Mouse (Mus musculus) midbrain, postnatal 0 days (tissue): ENCODE measurements at regions not wholly inside any gene's neighbourhood (a gene's known extent, or its start where the extent isn't known, plus 50 kb on each side); places are given as distances from the start of the nearest gene placed in this dataset.
"Not testable (repeated sequence)": the region's sequence is repeated elsewhere in the genome, so short reads cannot be mapped to it uniquely, and the experiment has no call there.

Experiments used
- ATAC-seq: fragments of 200-750 bp; cut with Nextera tagmentation; 2 replicates; pipeline ENCODE4 v1.8.0; 2017; ENCODE audit warnings: moderate number of reproducible peaks, mild to moderate bottlenecking, moderate TSS enrichment, moderate library complexity; ENCODE audit not compliant: low FRiP score
- DNase-seq: peaks from one replicate; pipeline ENCODE4 v3.0.0-alpha.2; 2015; ENCODE audit warnings: low spot score
- H3K27ac ChIP-seq: fragments of 300-500 bp; sonication (generic); 2 replicates; pipeline ENCODE4 v1.5.1; 2014; ENCODE audit warnings: low read depth, mild to moderate bottlenecking, low read length, mixed read lengths
- H3K27me3 ChIP-seq: fragments of 300-500 bp; sonication (generic); 2 replicates; pipeline ENCODE4 v1.6.1; 2014; ENCODE audit warnings: low read length, control low read depth, mixed read lengths; ENCODE audit not compliant: insufficient read depth
- H3K36me3 ChIP-seq: fragments of 300-500 bp; sonication (generic); 2 replicates; pipeline ENCODE4 v1.6.1; 2014; ENCODE audit warnings: low read length, control low read depth, mixed read lengths; ENCODE audit not compliant: insufficient read depth
- H3K4me1 ChIP-seq: fragments of 300-500 bp; sonication (generic); 2 replicates; pipeline ENCODE4 v1.6.1; 2014; ENCODE audit warnings: mild to moderate bottlenecking, control low read depth, antibody characterized with exemption, low read length, mixed read lengths; ENCODE audit not compliant: insufficient read depth
- H3K4me2 ChIP-seq: fragments of 300-500 bp; sonication (generic); 2 replicates; pipeline ENCODE4 v1.6.1; 2014; ENCODE audit warnings: low read depth, mild to moderate bottlenecking, low read length, mixed read lengths; ENCODE audit not compliant: poor library complexity, severe bottlenecking
- H3K4me3 ChIP-seq: fragments of 300-500 bp; sonication (generic); 2 replicates; pipeline ENCODE4 v1.5.1; 2014; ENCODE audit warnings: low read depth, mild to moderate bottlenecking, low read length, moderate library complexity
- H3K9ac ChIP-seq: fragments of 300-500 bp; sonication (generic); replicated peaks from 2 replicates; pipeline ENCODE4 v1.6.1; 2014; ENCODE audit warnings: mild to moderate bottlenecking, low read length, moderate library complexity, mixed read lengths; ENCODE audit not compliant: poor library complexity, severe bottlenecking
- H3K9me3 ChIP-seq: fragments of 300-500 bp; sonication (generic); 2 replicates; pipeline ENCODE4 v1.6.1; 2016; ENCODE audit warnings: low read length, control low read depth
- CTCF ChIP-seq: IDR thresholded peaks from 2 replicates; pipeline ENCODE4 v1.5.1; 2016; ENCODE audit warnings: antibody characterized with exemption, mild to moderate bottlenecking
- WGBS: fragments of 180-500 bp; shearing (Covaris S2); extraction: QIAGEN DNeasy Blood & Tissue Kit; methylation state at CpG from one replicate; pipeline ENCODE4 v1.1.7; 2014; 5-methylcytosine and 5-hydroxymethylcytosine counted together

DNA sequence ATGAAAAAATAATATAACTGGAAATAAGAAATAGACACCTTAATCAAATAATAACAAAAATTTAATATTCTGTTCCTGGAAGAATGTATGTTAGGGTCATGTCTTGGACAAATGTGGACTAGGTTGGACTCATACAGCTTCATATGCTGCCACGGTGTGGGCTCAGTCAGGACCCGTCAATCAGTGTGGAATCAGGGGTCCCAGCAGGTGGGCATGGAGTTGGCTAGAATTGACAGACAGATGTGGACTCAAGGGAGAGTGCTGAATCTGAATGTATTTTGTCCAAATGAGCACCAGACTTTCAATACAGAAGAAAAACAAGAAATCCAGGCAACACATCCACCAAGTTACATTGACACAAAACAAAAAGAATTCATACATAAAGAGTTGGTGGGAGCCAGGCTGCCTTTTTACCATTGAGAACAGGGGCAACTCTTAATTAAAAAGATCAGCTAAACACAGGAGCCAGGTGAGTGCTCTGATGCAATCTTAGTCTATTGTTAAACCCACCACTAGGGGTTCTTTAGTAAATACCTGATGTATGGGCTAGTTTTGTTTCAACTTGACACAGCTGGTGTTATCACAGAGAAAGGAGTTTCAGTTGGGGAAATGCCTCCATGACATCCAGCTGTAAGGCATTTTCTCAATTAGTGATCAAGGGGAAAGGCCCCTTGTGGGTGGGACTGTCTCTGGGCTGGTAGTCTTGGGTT is 1035.4 kb upstream of the Cntn5 start:
- WGBS = 45% methylated on average over 2 of the region's 2 CpGs
- ATAC-seq (no peak), DNase-seq (no peak)
- Histone ChIP-seq H3K4me1 (no peaks in the 10 kb centered on the region), H3K27me3 (no peaks in the 10 kb centered on the region), H3K4me2 (no peak overlapping the region), H3K27ac (no peak overlapping the region), H3K9me3 (no peaks in the 10 kb centered on the region), H3K9ac (no peak overlapping the region), H3K36me3 (no peaks in the 10 kb centered on the region), H3K4me3 (no peak overlapping the region)
- TF ChIP-seq CTCF = no peak

DNA sequence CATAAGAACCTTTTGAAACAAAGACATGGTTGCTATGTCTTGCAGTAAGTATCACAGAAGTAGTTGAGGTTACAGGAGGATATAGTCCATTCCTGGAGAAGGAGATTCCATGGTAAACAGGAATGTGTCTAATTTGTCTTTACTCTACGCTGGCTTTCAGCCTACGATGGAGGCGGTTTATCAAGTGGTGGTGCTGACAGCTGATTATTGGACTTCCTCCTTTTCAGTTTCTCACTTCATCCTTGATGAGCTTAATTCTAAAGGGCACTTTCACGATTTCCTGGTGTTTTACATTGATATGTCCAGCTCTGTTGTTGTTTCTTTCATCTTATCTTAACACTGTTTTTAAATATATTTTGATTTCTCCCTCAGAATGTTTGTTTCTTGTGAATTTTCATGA is 1020.9 kb upstream of the Cntn5 start:
- Histone ChIP-seq H3K4me2 (no peak overlapping the region), H3K4me1 (no peaks in the 10 kb centered on the region), H3K9ac (no peak overlapping the region), H3K4me3 (no peak overlapping the region), H3K27me3 (no peaks in the 10 kb centered on the region), H3K9me3 (no peaks in the 10 kb centered on the region), H3K27ac (no peak overlapping the region), H3K36me3 (no peaks in the 10 kb centered on the region)
- ATAC-seq = no peak
- 87% methylated on average over 4 of the region's 4 CpGs for WGBS
- TF ChIP-seq CTCF = no peak
- DNase-seq = no peak

DNA sequence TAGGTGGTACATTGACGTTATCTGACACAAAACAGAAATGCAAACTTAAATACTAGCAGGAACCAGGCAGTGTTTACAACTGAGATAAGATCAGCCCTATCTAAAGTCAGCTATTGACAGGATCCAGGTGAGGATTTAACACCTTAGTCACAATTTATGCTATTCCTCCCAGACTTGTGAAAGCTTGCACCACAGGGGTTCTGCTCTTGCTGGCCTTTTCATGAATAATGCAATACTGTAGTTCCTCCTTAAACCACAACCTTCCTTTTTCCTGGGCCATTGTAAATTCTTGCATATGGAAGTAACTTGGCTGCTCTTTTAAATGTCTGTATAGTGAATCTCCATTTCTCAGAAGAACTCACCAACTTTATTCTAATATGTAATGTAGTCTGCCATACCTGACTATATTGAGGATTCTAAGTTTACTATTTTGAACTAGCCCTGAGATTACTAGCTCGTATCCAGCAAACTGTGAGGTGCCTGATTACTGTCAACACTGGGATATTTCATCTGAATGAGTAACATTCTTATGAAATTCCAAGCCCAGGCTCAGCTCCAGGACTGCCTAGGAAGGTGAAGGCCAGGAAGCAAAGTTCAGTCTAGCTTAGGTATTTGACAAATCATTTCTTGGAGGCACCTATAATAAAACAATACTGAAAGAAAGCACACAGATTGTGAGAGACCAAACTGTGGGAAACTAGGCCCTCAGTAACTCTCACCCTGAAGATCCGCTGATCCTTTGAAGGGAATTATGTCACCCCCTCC is 1019.2 kb upstream of the Cntn5 start:
- not testable (repeated sequence) for H3K27ac ChIP-seq, H3K36me3 ChIP-seq, H3K4me2 ChIP-seq, ATAC-seq, DNase-seq, H3K9me3 ChIP-seq, H3K4me3 ChIP-seq, H3K9ac ChIP-seq, H3K4me1 ChIP-seq, H3K27me3 ChIP-seq
- WGBS = 90% methylated on average over 3 of the region's 3 CpGs

DNA sequence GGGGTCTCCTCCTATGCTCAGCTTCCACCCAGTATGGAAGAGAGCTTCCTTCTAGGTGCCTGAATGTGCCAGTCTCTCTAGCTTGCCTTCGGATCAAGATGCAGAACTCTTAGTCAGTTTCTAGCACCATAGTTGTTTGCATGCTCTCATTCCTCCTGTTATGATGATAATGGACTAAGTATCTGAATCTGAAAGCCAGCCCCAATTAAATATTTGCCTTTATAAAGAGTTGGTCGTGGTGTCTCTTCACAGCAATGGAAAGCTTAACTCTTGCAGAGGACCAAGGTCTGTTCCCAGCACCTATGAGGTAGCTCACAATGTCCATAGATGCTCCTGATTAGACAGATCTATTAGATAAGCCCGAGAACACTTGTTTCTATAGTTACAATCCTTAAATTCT is 1015.7 kb upstream of the Cntn5 start:
- ATAC-seq = no peak
- H3K36me3 ChIP-seq = no peaks in the 10 kb centered on the region
- WGBS = 68% methylated on average over 3 of the region's 3 CpGs
- TF ChIP-seq CTCF = no peak
- H3K4me2 ChIP-seq = no peak overlapping the region
- no peaks in the 10 kb centered on the region for H3K27me3 ChIP-seq
- H3K9ac ChIP-seq = no peak overlapping the region
- H3K4me1 ChIP-seq = no peaks in the 10 kb centered on the region
- H3K27ac ChIP-seq = no peak overlapping the region
- no peaks in the 10 kb centered on the region for H3K9me3 ChIP-seq
- H3K4me3 ChIP-seq = no peak overlapping the region
- no peak for DNase-seq

DNA sequence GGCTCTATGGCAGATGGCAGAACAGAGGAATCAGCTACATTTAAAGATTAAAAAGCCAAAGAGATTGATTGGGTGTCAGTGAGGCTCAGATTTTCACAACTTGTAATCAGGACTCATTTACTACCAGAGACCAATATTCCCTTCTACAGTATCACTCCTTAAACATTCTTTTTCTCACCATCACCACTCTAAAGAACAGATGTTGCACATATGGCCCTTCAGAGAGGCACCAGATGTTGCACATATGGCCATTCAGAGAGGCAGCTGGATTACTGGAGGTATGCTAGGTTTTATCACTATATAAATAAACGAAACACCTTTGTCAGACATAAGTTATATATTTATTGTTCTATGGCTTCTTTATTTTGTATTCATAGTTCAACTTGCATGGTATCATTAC is 993.7 kb upstream of the Cntn5 start:
- Histone ChIP-seq H3K36me3 (no peaks in the 10 kb centered on the region), H3K4me3 (no peak overlapping the region)
- 78% methylated on average over 1 of the region's 1 CpGs for WGBS

DNA sequence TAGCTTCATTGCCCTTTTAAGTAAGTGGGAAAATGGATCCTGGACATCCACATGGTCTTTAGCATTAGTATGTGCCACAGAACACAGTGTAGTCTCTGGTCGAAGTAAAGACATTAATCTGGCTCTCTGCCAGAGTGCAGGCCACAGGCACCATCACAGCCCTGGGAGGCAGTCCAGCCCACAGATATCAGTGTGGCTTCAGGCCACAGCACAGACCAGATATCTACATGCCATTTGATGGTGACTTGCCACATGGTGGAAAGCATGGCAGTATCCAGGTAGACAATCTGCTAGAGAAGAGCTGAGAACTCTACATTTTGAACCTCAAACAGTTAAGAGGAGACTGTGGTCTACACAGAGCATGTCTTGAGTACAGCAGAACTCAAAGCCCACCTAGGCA is 981.2 kb upstream of the Cntn5 start:
- Histone ChIP-seq H3K4me3 (no peak overlapping the region), H3K4me1 (no peaks in the 10 kb centered on the region), H3K27ac (no peak overlapping the region), H3K4me2 (no peak overlapping the region), H3K27me3 (no peaks in the 10 kb centered on the region), H3K9ac (no peak overlapping the region), H3K9me3 (no peaks in the 10 kb centered on the region), H3K36me3 (no peaks in the 10 kb centered on the region)
- no peak for TF ChIP-seq CTCF
- 75% methylated on average over 1 of the region's 1 CpGs for WGBS
- ATAC-seq (no peak; the same call in 1 of the 2 replicates), DNase-seq (no peak)

More for the DNA sequence above, 993.7 kb upstream of the Cntn5 start:
- DNase-seq = no peak
- H3K4me1 ChIP-seq = no peaks in the 10 kb centered on the region
- no peak overlapping the region for H3K4me2 ChIP-seq
- H3K9ac ChIP-seq = no peak overlapping the region
- ATAC-seq = no peak
- H3K9me3 ChIP-seq = no peaks in the 10 kb centered on the region
- no peak overlapping the region for H3K27ac ChIP-seq
- H3K27me3 ChIP-seq = no peaks in the 10 kb centered on the region
- TF ChIP-seq CTCF = no peak
